Mouse (Mus musculus): Measurements from ENCODE around the gene Them4.

Gene Them4

DNA sequence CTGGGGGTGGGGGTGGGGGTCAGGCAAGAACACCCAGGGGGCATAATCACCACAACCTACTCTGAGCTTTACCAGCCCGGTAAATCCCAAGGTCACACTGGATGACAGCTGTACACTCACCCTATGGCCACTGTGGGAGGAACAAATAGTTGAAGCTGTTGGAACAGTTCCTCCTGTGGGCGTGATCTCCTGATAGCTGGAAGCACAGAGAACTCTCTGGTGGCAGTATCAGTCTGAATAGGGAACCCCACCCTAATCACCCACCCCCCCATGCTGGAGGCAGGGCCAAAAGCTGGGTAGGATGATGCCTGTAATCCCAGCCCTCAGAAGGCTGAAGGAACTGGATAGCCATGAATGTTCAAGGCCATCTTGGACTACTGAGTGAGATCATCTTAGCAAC is 59.8 kb downstream of the Them4 start:
- 74% methylated on average over 2 of the region's 2 CpGs for WGBS

- WGBS, result 19% methylated on average over 11 of the region's 11 CpGs
Observed at GRCm38 (mm10) chr3:94371637-94372036, 61.7 kb downstream of the Them4 start.

DNA sequence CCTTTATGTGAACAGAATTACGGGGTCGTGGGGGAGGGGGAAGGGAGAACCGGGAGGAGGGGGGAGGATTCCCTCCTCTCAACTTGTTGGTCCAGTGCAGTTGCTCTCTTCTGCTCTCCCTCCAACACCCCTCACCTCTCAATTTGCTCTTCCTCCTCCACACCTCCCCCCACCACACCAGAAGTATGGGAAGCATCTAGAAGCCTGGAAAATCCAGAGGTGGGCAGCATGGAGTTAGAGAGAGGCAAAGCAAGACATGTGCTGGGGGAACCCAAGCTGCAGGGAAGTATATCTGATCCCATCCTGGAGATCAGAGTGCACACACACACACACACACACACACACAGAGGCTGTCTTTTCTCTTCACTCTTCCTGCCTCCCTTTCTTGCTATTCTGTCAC is 62.1 kb downstream of the Them4 start:
- 8% methylated on average over 3 of the region's 3 CpGs for WGBS

GRCm38 (mm10) chr3:94372641-94373040 is 62.8 kb downstream of the Them4 start, which contains the start of gene Rorc:
TSS of gene Rorc (plus strand) at chr3:94372794.
- WGBS, result 41% methylated on average over 5 of the region's 5 CpGs

GRCm38 (mm10) chr3:94373090-94373489 is 63.2 kb downstream of the Them4 start:
- WGBS, result 5% methylated on average over 10 of the region's 10 CpGs

GRCm38 (mm10) chr3:94373597-94374011 is 63.7 kb downstream of the Them4 start:
- 7% methylated on average over 5 of the region's 5 CpGs for WGBS

- WGBS, result 92% methylated on average over 2 of the region's 2 CpGs
Observed at GRCm38 (mm10) chr3:94375146-94375545, 65.3 kb downstream of the Them4 start.

GRCm38 (mm10) chr3:94375861-94376260 is 66.0 kb downstream of the Them4 start:
- WGBS, result 84% methylated on average over 5 of the region's 5 CpGs

DNA sequence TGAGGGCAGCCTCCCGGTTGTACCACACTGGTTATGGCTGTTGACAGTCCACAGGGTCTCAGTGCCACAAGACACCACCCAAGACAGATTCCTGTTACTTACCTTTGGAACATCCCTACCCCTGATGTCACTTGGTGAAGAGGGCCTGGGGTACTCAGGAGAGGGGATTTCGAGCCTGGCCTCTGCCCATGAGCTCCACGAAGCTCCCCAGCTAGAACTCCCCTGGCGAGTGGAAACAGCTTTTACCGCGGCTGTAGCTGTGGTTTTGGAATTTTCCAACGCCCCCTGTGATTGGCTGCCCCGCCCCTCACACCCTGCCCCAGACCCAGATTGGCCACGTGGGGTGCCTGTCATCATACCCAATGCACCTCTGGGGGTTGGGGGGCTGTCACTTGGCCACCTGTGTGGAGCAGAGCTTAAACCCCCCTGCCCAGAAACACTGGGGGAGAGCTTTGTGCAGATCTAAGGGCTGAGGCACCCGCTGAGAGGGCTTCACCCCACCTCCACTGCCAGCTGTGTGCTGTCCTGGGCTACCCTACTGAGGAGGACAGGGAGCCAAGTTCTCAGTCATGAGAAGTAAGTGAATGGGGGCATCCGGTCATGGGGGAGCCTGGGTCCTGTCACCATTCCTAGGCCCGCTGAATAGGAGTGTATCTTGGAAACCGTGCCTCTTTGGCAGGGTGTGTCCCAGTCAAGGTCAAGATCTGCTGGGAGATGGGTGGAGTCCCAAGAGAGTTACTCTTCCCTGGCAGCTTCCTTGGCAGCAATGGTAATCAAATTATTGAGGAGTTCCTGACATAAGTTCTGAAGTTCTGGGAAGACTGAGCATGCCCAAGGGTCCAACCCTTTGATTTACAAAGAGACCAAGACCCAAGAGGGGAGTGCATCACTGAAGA is 67.4 kb downstream of the Them4 start:
- 46% methylated on average over 13 of the region's 13 CpGs for WGBS

DNA sequence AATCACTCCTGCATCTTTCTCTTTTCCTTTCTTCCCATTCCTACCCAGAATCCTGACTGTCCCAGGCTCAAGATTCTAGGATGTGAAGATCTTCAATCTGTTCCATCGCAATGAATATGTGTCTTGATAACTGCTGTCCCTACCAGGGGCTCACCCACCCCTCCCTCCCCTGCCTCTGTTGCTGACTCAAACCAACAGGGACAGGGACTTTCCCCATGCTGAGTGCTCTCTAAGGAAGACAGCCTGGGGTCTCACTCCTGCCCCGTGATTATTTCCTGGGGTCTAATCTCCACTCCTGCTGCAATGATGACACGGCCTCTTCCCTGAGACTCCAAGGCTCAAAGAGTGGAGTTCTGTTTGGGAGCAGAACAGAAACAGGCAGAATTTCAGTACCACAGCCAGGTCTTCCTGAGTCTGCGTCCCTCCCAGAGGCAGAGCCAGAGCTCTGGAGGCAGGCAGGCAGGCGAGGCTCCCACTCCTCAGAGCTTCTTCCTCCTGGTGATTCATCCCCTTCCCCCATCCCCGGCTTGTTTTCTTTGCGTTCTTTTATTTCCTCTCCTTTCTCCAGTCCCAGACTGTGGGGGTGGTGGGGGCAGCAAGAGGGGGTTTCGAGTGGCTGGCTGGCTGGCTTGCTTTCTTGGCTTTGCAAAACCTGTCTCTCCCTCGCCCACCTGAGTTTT is 70.1 kb downstream of the Them4 start:
- WGBS, result 37% methylated on average over 9 of the region's 9 CpGs
